Mouse (Mus musculus) hindlimb bud, embryonic 11.5 days (tissue): ENCODE data around the gene Mllt10.

Experiments used
- DNase-seq: peaks from one replicate; pipeline ENCODE4 v3.0.0-alpha.2; 2012; ENCODE audit warnings: low read depth, low spot score; ENCODE audit errors: extremely low spot score

Gene Mllt10

GRCm38 (mm10) chr2:18033166-18034108 is 21.6 kb upstream of the Mllt10 start:
- no peak for DNase-seq

DNA sequence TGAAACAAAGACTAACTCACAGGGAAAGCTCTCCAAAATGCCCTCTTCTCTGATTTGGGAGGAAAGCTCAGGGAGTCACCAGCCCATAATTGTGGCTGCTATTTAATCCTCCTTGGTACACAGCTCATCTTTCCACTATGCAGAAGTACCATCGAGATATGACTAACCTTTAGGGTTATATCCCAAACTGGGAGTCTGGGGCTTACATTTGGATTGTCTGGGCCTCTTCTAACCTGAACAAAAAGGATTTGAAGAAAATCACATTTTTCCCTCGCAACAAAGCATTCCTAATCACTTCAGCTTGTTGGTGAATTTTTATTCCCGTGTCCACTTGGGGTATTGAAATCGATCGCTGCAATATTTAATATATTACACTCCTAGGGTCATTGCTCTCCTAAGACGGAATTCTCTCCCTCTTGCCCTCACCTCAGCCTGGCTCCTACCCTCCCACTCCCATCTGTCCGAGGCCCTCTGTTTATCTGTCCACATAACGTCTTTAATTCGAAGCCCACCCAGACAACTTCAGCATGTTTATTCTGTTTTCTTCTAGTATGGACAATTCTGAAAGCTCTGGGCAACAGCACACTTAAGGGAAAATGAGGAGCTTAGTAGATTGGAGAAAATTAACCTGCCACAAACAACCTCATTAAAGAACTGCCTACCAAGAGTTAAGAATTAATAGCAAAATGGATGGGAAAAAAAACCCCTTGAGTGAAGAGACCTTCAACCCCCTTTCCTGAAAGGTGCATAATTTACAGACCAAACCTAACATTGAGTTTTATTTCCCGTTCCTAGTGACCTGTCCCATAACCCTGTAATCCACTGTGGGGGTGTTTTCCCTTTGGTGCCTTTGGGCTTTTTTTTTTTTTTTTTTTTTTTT is 20.4 kb upstream of the Mllt10 start:
- no peak for DNase-seq

GRCm38 (mm10) chr2:18037491-18037890 is 17.5 kb upstream of the Mllt10 start, which contains the start of gene A930004D18Rik:
Gene A930004D18Rik, minus strand, starts transcription at chr2:18037737.
- DNase-seq = no peak

DNA sequence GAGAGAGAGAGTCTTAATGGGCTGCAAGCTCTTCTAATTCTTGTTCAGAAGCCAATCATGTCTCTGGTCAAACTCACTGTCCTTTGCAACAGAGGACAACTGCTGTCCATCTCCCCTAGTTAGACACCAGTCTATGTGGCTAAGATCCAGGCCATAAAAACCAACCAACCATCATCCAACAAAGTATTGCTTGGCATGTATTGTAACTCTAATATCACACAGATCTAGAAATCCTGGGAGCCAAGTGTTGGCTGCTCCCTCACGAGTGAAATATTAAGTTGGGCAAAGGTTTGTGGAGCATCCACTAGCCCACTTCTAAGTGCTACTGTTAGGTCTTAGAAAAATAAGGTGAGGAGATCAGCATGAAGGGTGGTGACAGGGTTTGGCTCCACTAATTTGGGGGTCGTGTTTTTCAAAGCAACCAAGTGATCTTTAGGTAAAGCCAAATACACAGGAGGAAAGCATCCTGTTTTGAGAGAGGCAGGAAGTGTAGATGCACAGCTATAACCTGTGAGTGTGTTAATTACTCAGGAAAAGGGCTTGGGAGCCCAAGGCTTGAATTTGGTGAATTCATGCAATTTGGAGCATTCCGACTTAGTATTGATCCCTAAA is 16.8 kb upstream of the Mllt10 start:
- no peak for DNase-seq

DNA sequence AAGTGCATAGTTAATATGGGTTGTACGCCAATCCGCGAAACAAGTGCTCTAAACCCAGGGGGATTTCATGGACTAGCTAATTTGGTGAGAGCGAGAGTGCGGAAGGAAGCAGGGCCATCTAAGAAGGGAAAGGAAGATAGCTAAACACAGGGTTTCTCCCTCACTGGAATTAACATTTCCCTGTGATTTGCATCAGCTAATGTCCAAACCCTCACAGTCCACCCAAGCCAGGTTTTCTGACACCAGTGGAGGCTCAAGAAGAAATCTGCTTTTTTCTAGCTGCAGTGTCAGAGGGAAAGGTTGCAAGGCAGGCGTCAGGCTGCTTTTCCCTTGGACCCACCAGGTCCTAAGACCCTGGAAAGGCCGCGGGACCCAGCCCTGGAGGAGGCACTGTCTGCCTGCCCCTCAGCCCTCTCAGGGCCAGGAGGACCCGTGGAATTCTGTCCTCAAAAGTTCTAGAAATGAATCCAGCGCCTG is 16.1 kb upstream of the Mllt10 start:
- no peak for DNase-seq

DNA sequence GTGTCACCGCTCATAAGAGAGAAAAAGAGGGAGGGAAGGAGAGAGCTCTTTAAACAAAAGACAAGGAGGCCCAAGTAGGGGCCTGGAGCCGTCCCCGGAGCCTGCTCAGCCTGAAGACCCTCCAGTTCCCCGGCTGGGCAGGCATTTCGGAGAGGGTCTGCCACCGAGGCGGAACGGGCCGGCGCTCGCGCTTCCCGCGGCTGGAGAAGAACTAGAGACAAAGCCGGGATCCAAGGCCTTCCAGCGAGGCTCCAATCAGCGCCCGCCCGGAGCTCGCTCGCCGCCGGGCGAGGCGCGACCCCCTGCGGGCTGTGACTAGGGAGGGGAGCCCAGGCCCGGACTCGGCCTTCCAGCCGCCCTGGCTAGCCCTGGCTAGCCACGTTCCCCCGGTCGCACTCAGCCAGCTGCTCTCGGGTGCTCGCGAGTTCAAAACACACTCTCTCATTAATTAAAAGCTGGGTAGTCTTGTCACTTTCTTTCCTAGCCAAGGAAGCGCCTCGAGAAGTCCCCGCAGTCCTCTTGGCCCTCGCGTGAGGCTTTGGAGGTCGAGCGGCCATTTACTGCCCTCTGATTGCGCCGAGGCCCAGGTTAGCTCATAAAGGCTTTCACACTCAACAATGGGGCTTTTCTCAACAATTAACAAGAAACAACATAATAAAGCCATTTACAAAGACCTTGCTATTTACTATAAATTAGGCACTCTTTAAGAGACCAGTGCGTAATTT is 15.3 kb upstream of the Mllt10 start:
- no peak for DNase-seq

DNA sequence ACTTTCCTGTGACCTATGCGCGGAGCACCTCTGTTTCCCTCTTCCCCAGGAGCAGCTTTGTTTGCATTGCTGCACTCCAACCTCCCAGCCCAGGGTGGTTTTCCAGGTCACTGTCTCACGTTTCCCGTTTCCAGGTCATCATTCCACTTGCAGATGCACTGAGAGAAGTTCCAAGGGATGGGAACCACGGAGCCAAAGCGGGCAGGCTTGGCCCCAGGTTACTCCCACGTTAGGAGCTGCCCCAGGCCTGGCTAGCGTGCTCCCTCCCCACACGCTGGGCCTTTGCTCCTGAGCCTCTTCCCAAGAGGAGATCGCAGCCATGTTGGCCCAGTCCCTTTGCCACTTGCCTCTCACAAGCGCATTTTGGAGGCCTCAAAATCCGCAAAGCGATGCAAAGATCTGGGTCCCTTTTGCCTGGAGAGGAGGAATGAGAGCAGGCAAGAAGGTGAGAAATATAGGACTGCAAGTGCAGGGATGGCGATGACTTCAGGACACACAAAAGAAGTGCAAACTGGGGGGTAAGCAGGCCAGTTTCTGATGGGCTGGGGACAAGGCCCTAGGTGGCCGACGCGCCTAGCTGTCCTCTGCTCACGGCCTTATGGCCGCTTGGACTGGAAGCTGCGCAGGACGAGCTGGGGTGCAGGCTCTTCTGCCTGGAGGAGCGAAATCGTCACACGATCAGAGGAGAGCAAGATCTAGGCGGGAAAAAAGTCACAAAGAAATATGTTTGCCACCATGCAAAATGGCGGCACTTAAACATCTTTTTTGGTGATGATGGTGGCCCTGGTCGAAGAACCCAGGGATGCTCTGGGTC is 14.5 kb upstream of the Mllt10 start:
- no peak for DNase-seq

DNA sequence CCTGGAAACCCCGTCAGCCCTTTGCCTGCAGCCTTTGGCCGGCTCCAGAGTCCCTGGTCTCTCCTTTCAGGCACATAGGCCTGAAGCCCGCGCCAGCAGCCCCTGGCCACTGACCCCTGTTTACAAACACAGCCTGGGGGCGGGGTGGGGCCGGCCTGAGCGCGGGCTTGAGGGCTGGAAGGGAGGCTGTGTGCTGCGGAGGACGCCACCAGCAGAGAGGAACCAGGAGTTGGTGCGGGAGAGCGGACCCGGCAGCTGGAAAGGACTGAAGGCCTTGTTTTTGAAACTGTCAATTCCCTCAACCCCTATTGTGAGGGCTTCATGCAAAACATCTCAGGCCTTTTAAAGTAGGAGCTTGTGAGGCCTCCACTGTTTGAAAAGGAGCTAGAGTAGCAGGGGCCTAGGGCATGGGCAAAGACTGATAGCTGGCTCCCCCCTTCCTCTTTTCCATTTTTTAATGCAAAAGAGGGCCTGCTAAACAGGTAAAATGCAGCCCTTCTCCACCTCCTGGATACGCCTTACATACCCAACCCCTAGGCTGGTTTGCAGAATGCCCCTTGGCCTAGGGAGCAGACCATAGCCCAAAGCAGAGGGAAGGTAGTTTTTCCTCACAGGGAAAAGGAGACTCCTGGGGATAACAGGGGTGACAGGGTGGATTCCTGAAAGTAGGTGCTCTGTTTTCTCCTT is 13.7 kb upstream of the Mllt10 start:
- DNase-seq = no peak

GRCm38 (mm10) chr2:18045143-18045780 is 9.8 kb upstream of the Mllt10 start:
- DNase-seq = no peak

- no peak for DNase-seq
Observed at GRCm38 (mm10) chr2:18045781-18046181, 9.3 kb upstream of the Mllt10 start.

DNA sequence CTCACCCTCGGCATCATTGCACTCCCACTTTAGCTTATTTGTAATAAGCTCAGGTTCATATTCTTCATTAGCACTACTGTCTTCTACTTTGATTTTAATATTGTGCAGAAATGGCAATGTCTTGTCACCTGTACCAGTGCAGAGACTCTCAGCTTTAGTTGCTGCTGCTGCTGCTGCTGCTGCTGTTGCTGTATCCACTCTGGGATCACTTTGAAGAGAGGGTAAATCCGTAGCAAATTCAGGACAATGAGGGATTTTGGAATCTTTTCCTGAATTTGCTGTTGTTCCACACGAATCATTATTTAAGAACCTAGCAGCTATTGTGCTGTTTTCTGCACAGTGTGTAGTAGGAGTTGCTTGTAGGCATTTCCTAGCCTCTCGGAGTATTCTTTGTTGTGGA is 8.9 kb upstream of the Mllt10 start:
- no peak for DNase-seq

GRCm38 (mm10) chr2:18046758-18047645 is 8.0 kb upstream of the Mllt10 start:
- DNase-seq = no peak

DNA sequence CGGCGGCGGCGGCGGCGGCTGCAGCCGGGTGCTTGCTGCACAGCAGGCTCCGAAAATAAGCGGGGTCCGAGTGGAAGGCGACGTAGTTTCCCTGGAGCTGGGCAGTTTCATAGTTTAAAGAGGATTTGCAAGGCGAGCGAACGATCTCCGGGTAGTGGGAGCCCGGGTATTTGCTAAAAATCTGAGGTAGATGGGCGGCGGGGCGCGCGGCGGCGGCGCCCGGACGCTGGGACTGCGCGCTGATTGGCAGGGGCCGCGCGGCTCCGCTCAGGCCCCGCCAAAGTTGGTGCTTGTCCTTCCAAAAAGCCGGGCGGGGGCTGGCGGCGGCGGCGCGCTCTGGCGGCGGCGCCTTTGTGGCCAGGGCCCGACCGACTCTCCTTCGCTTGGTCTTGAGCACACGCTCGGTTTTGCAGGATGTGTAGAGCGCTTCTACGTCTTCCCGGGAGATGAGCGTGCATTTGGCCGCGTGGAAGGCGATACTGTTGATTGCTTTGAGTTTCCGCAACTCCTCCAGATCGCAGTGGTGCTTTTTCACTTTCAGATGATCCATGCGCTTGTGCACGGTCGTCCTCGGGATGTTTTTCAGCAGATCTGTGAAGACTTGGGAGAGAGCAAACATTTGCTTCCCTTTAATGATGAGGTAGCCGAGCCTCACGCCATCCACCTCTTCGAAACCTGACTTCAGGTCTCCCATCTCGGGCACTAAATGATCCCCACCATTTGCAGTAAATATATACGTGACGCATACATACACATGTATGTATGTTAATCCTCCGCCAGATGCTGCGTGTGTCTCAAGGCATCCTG is 7.2 kb upstream of the Mllt10 start:
- DNase-seq = no peak

GRCm38 (mm10) chr2:18048453-18049075 is 6.5 kb upstream of the Mllt10 start, which contains the start of gene Skida1:
Gene Skida1, minus strand, starts transcription at chr2:18049051.
- no peak for DNase-seq

DNA sequence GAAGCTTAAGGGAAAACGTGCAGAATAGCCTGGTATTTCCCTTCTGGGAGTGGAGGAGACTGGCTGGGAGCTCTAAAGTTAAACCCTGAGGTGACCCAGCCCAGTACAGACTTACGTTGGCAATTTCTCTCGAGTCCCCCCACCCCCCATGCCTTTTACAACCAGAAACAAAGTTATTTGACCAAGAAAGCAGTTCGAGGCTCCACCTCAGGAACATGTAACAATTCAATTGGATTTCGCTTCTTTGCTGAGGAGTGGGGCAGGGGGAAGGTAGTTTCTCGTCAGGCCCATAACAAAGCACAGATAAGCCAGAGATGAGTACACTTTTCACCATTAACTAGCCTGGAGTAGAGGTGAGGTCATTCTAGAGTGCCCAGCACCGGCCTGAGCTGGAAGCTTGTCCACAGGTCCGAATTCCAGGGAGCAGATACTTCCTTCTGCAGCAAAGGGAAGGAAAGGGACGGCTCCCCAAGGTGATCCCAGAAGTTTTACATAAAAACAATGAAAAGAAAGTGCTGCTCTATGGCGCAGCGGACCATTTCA is 5.7 kb upstream of the Mllt10 start:
- no peak for DNase-seq

- DNase-seq = no peak
Observed at GRCm38 (mm10) chr2:18050018-18050417, 5.0 kb upstream of the Mllt10 start.
